Mouse (Mus musculus) c-Kit-positive CD71-positive TER-119-positive erythroid progenitor cells, embryonic 14.5 days (primary cell): ENCODE data around the gene Hoxb2.

Experiments
- DNase-seq: peaks from one replicate; pipeline ENCODE4 v3.0.0-alpha.2; 2013; ENCODE audit warnings: low spot score

Gene Hoxb2

GRCm38 (mm10) chr11:96316696-96317607 is 33.4 kb upstream of the Hoxb2 start:
- DNase-seq = no peak

GRCm38 (mm10) chr11:96317608-96318367 is 32.5 kb upstream of the Hoxb2 start, which contains the start of gene Hoxb4:
TSS of gene Hoxb4 (plus strand) at chr11:96318267.
- DNase-seq = no peak

GRCm38 (mm10) chr11:96318368-96319070 is 31.8 kb upstream of the Hoxb2 start:
- no peak for DNase-seq

- DNase-seq = no peak
These were observed 31.0 kb upstream of the Hoxb2 start for GRCm38 (mm10) chr11:96319071-96319902.

GRCm38 (mm10) chr11:96319910-96320309 is 30.4 kb upstream of the Hoxb2 start:
- no peak for DNase-seq

- DNase-seq = no peak
These were observed 29.6 kb upstream of the Hoxb2 start for GRCm38 (mm10) chr11:96320688-96321087.

GRCm38 (mm10) chr11:96321846-96322245 is 28.5 kb upstream of the Hoxb2 start:
- DNase-seq = no peak

- DNase-seq = no peak
These were observed 27.6 kb upstream of the Hoxb2 start for GRCm38 (mm10) chr11:96322738-96323137.

GRCm38 (mm10) chr11:96323154-96323553 is 27.2 kb upstream of the Hoxb2 start, which contains the start of gene Hoxb3:
TSS of gene Hoxb3 (plus strand) at chr11:96323326.
- DNase-seq = no peak

- no peak for DNase-seq
These were observed 26.2 kb upstream of the Hoxb2 start for GRCm38 (mm10) chr11:96324125-96324524.

- DNase-seq = no peak
These were observed 25.4 kb upstream of the Hoxb2 start for GRCm38 (mm10) chr11:96324965-96325364.

GRCm38 (mm10) chr11:96325747-96326212 is 24.5 kb upstream of the Hoxb2 start:
- DNase-seq = no peak

GRCm38 (mm10) chr11:96326705-96327104 is 23.6 kb upstream of the Hoxb2 start:
- no peak for DNase-seq

- no peak for DNase-seq
These were observed 23.2 kb upstream of the Hoxb2 start for GRCm38 (mm10) chr11:96327122-96327521.

GRCm38 (mm10) chr11:96327750-96328149 is 22.6 kb upstream of the Hoxb2 start:
- DNase-seq = no peak

GRCm38 (mm10) chr11:96328605-96329004 is 21.7 kb upstream of the Hoxb2 start:
- no peak for DNase-seq

GRCm38 (mm10) chr11:96332105-96332504 is 18.2 kb upstream of the Hoxb2 start:
- no peak for DNase-seq

GRCm38 (mm10) chr11:96332618-96333032 is 17.7 kb upstream of the Hoxb2 start:
- DNase-seq = no peak

- DNase-seq = no peak
These were observed 16.9 kb upstream of the Hoxb2 start for GRCm38 (mm10) chr11:96333241-96334001.

GRCm38 (mm10) chr11:96334002-96334364 is 16.3 kb upstream of the Hoxb2 start:
- no peak for DNase-seq

GRCm38 (mm10) chr11:96334998-96335397 is 15.3 kb upstream of the Hoxb2 start:
- no peak for DNase-seq
